ENCODE assay signal across 9 mouse cellular contexts in the genomic region with DNA sequence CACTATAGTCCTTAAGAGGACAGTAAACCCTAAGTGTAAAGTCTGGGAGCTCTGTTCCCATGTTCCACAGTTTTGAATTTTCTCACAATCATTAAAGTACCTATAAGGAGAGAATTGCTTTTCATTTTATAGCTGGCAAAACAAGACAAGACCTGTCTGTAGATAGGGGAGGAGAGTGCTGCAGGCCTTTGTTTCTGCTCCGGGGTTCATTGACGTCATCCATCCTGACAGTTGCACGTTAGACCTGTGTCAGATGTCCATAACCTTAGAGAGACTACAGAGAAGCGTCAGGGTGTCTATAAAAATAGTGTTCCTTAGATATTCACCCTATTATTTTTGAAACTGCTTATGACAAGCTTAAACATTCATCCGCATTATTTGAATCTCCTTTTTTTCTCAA. TPM values are rescaled to one million over a fixed set of nuclear protein-coding genes. Genes with fewer than 3 reads are reported as not detected.
DNase-seq lines count a peak whose midpoint lies in the region; ATAC-seq lines count a peak whose summit lies in the region.
"Had no signal": no experiment of that assay in that cellular context is flagged by ENCODE, and none has a peak within 500 bp of the region (broad histone marks: within the 10 kb centered on the region; RNA-seq: fewer than 3 reads in every experiment).

No protein-coding gene starts in this region.

- peaks cover 25% of the 10 kb centered on the region for H3K4me1 ChIP-seq in lung, embryonic 15.5 days
- H3K4me1 ChIP-seq in embryonic facial prominence, embryonic 15.5 days, result peaks cover 13% of the 10 kb centered on the region
- peaks cover 22% of the 10 kb centered on the region for H3K4me1 ChIP-seq in limb, embryonic 12.5 days (replicated peaks)

- peak overlapping the region; percentile 81 for H3K4me3 ChIP-seq in lung, embryonic 15.5 days
- H3K4me3 ChIP-seq in embryonic facial prominence, embryonic 15.5 days (replicated peaks), result peak overlapping the region; percentile 84
- H3K4me3 ChIP-seq in limb, embryonic 12.5 days (replicated peaks), result peak overlapping the region; percentile 90

- H3K4me2 ChIP-seq in lung, embryonic 15.5 days, result peak overlapping the region; percentile 65
- H3K4me2 ChIP-seq in embryonic facial prominence, embryonic 15.5 days (replicated peaks), result peak overlapping the region; percentile 65
- peak overlapping the region; percentile 60 for H3K4me2 ChIP-seq in limb, embryonic 12.5 days

- H3K27me3 ChIP-seq in lung, embryonic 15.5 days, result no peaks in the 10 kb centered on the region
- no peaks in the 10 kb centered on the region for H3K27me3 ChIP-seq in embryonic facial prominence, embryonic 15.5 days
- no peaks in the 10 kb centered on the region for H3K27me3 ChIP-seq in limb, embryonic 12.5 days
- no peaks in the 10 kb centered on the region for H3K27me3 ChIP-seq in splenic B cell, adult 2 months (ENCODE audit: control insufficient read depth, insufficient read depth, low read length, poor library complexity, severe bottlenecking)

- peaks cover 6% of the 10 kb centered on the region for H3K36me3 ChIP-seq in lung, embryonic 15.5 days
- 0 out of 2 replicates have a peak, but pooled peaks cover 5% of the 10 kb centered on the region for H3K36me3 ChIP-seq in embryonic facial prominence, embryonic 15.5 days
- H3K36me3 ChIP-seq in limb, embryonic 12.5 days, result peaks cover 12% of the 10 kb centered on the region; the same call in 1 of the 2 replicates
- peaks cover 8% of the 10 kb centered on the region; the same call in 1 of the 2 replicates for H3K36me3 ChIP-seq in splenic B cell, adult 2 months (ENCODE audit: control insufficient read depth, insufficient read depth, low read length, poor library complexity, severe bottlenecking)

- no peak overlapping the region for H3K27ac ChIP-seq in lung, embryonic 15.5 days
- H3K27ac ChIP-seq in embryonic facial prominence, embryonic 15.5 days (replicated peaks), result no peak overlapping the region
- no peak overlapping the region for H3K27ac ChIP-seq in limb, embryonic 12.5 days

- no peaks in the 10 kb centered on the region for H3K9me3 ChIP-seq in lung, embryonic 15.5 days
- H3K9me3 ChIP-seq in embryonic facial prominence, embryonic 15.5 days (replicated peaks), result no peaks in the 10 kb centered on the region
- no peaks in the 10 kb centered on the region for H3K9me3 ChIP-seq in limb, embryonic 12.5 days

- peak overlapping the region; percentile 89; the same call in 1 of the 2 replicates for H3K9ac ChIP-seq in lung, embryonic 15.5 days
- 0 out of 2 replicates have a peak overlapping the region, but pooled peaks have one; percentile 24 for H3K9ac ChIP-seq in embryonic facial prominence, embryonic 15.5 days
- H3K9ac ChIP-seq in limb, embryonic 12.5 days (replicated peaks), result no peak overlapping the region

- no peak for ATAC-seq in lung, embryonic 15.5 days (ENCODE audit: borderline replicate concordance, extremely low read depth, low FRiP score, low TSS enrichment)
- ATAC-seq in embryonic facial prominence, embryonic 15.5 days (ENCODE audit: insufficient number of reproducible peaks, low FRiP score, low TSS enrichment, low read depth), result no peak
- no peak for ATAC-seq in limb, embryonic 12.5 days (ENCODE audit: insufficient number of reproducible peaks, insufficient read depth, low FRiP score, low TSS enrichment, low read depth)

- no peak for DNase-seq in lung, postnatal 14 days
- peak; percentile 23 for DNase-seq in splenic B cell, adult 2 months (ENCODE audit: low read depth, low spot score)
- DNase-seq in cerebellum, adult 11 months, result no peak
- no peak for DNase-seq in frontal cortex, postnatal 10 days (ENCODE audit: low spot score in 2 of 2)
- no peak for DNase-seq in cerebellum, adult 9-11 months
- DNase-seq: gastrocnemius, postnatal 25 days had no signal

- 64% methylated on average over 5 of the region's 5 CpGs for WGBS in lung, embryonic 15.5 days
- 56% methylated on average over 5 of the region's 5 CpGs for whole genome bisulfite sequencing in embryonic facial prominence, embryonic 15.5 days
- WGBS in limb, embryonic 12.5 days, result 72% methylated on average over 5 of the region's 5 CpGs

RNA-seq across cellular contexts. Expression of a gene that starts 2.9 kb away (rescaled TPM):
- polyA plus RNA-seq in lung, embryonic 15.5 days (2015; fragmentation: Nextera tagmentation; extraction: Ambion mirVana), result 52.8 and 53.0 TPM in 2 replicates
- polyA plus RNA-seq in embryonic facial prominence, embryonic 15.5 days (2015; fragmentation: Nextera tagmentation; extraction: Ambion mirVana), result 50.1 and 51.8 TPM in 2 replicates
- 50.8 and 54.6 TPM in 2 replicates for polyA plus RNA-seq in limb, embryonic 12.5 days (2016; fragmentation: Nextera tagmentation; extraction: Ambion mirVana)

RNA-seq across cellular contexts. Expression of a gene that starts 12.3 kb away (rescaled TPM):
- 50.4 and 52.4 TPM in 2 replicates for polyA plus RNA-seq in lung, embryonic 15.5 days (2015; fragmentation: Nextera tagmentation; extraction: Ambion mirVana)
- 49.1 and 49.9 TPM in 2 replicates for polyA plus RNA-seq in embryonic facial prominence, embryonic 15.5 days (2015; fragmentation: Nextera tagmentation; extraction: Ambion mirVana)
- 47.4 and 55.2 TPM in 2 replicates for polyA plus RNA-seq in limb, embryonic 12.5 days (2016; fragmentation: Nextera tagmentation; extraction: Ambion mirVana)
